Mouse (Mus musculus): ENCODE data around the gene Gm5129. TPM values are rescaled to one million over a fixed set of nuclear protein-coding genes. Genes with fewer than 3 reads are reported as not detected.
A peak's percentile ranks its signal among the peaks of the same experiment; 100 is the strongest.
"Not testable (repeated sequence)": the region's sequence is repeated elsewhere in the genome, so short reads cannot be mapped to it uniquely, and the experiment has no call there.

The Gm5129 gene
- polyA plus RNA-seq (2014; fragmentation: Nextera tagmentation; extraction: Ambion mirVana) = not detected in 2 replicates

- no peaks in the 10 kb centered on the region for H3K9me3 ChIP-seq (ENCODE audit: control insufficient read depth, low read length)
- peak within 1 kb of the TSS; percentile 89 for H3K27ac ChIP-seq (ENCODE audit: low read depth, low read length)
- H3K9ac ChIP-seq (ENCODE audit: low read length) = peak within 1 kb of the TSS; percentile 95
- peaks cover 8% of the 10 kb centered on the region; the same call in 1 of the 2 replicates for H3K4me1 ChIP-seq (replicated peaks; ENCODE audit: control insufficient read depth, insufficient read depth, low read length)
- ATAC-seq (replicated peaks; ENCODE audit: low FRiP score) = peak; percentile 95
- H3K36me3 ChIP-seq (ENCODE audit: control insufficient read depth, insufficient read depth, low read length) = no peaks in the 10 kb centered on the region
- peak within 1 kb of the TSS; percentile 92 for H3K4me3 ChIP-seq (ENCODE audit: low read depth, low read length)
- H3K4me2 ChIP-seq (ENCODE audit: low read depth, low read length, severe bottlenecking) = peak within 1 kb of the TSS; percentile 72
- under 1% methylated on average over 46 of the region's 46 CpGs for WGBS
- H3K27me3 ChIP-seq (ENCODE audit: control insufficient read depth, insufficient read depth, low read length) = no peaks in the 10 kb centered on the region
- DNase-seq (ENCODE audit: low spot score) = peak; percentile 95
These were observed at the start of gene Gm5129, which contains the start of gene Dnajb6 for GRCm38 (mm10) chr5:29735557-29736061. Gene Gm5129 (minus strand): TSS chr5:29735936. Gene Dnajb6 (plus strand): TSS chr5:29735688.

GRCm38 (mm10) chr5:29784906-29785305 lies 49.2 kb upstream of the Gm5129 start:
- not testable (repeated sequence) for H3K36me3 ChIP-seq (ENCODE audit: control insufficient read depth, insufficient read depth, low read length); H3K9me3 ChIP-seq (ENCODE audit: control insufficient read depth, low read length); H3K4me1 ChIP-seq (replicated peaks; ENCODE audit: control insufficient read depth, insufficient read depth, low read length); H3K9ac ChIP-seq (ENCODE audit: low read length); ATAC-seq (replicated peaks; ENCODE audit: low FRiP score); H3K27me3 ChIP-seq (ENCODE audit: control insufficient read depth, insufficient read depth, low read length); H3K4me3 ChIP-seq (ENCODE audit: low read depth, low read length); DNase-seq (ENCODE audit: low spot score); H3K27ac ChIP-seq (ENCODE audit: low read depth, low read length); H3K4me2 ChIP-seq (ENCODE audit: low read depth, low read length, severe bottlenecking)
- WGBS = 100% methylated on average over 9 of the region's 13 CpGs

GRCm38 (mm10) chr5:29782261-29782660 lies 46.5 kb upstream of the Gm5129 start:
- H3K27ac ChIP-seq (ENCODE audit: low read depth, low read length) = no peak overlapping the region
- H3K4me3 ChIP-seq (ENCODE audit: low read depth, low read length) = no peak overlapping the region
- H3K9ac ChIP-seq (ENCODE audit: low read length) = no peak overlapping the region
- no peaks in the 10 kb centered on the region for H3K27me3 ChIP-seq (ENCODE audit: control insufficient read depth, insufficient read depth, low read length)
- no peaks in the 10 kb centered on the region for H3K9me3 ChIP-seq (ENCODE audit: control insufficient read depth, low read length)
- DNase-seq (ENCODE audit: low spot score) = no peak
- 93% methylated on average over 3 of the region's 3 CpGs for WGBS
- H3K4me2 ChIP-seq (ENCODE audit: low read depth, low read length, severe bottlenecking) = no peak overlapping the region
- H3K4me1 ChIP-seq (replicated peaks; ENCODE audit: control insufficient read depth, insufficient read depth, low read length) = no peaks in the 10 kb centered on the region
- H3K36me3 ChIP-seq (ENCODE audit: control insufficient read depth, insufficient read depth, low read length) = no peaks in the 10 kb centered on the region; the same call in 1 of the 2 replicates
- no peak for ATAC-seq (replicated peaks; ENCODE audit: low FRiP score)

GRCm38 (mm10) chr5:29779733-29780132 lies 44.0 kb upstream of the Gm5129 start:
- not testable (repeated sequence) for H3K4me2 ChIP-seq (ENCODE audit: low read depth, low read length, severe bottlenecking); H3K9me3 ChIP-seq (ENCODE audit: control insufficient read depth, low read length); H3K36me3 ChIP-seq (ENCODE audit: control insufficient read depth, insufficient read depth, low read length); H3K4me1 ChIP-seq (replicated peaks; ENCODE audit: control insufficient read depth, insufficient read depth, low read length); H3K9ac ChIP-seq (ENCODE audit: low read length); ATAC-seq (replicated peaks; ENCODE audit: low FRiP score); H3K27me3 ChIP-seq (ENCODE audit: control insufficient read depth, insufficient read depth, low read length); H3K4me3 ChIP-seq (ENCODE audit: low read depth, low read length); H3K27ac ChIP-seq (ENCODE audit: low read depth, low read length); DNase-seq (ENCODE audit: low spot score)
- over 99% methylated on average over 8 of the region's 9 CpGs for WGBS

- H3K27me3 ChIP-seq (ENCODE audit: control insufficient read depth, insufficient read depth, low read length) = no peaks in the 10 kb centered on the region
- no peak overlapping the region for H3K4me3 ChIP-seq (ENCODE audit: low read depth, low read length)
- H3K9me3 ChIP-seq (ENCODE audit: control insufficient read depth, low read length) = no peaks in the 10 kb centered on the region
- H3K36me3 ChIP-seq (ENCODE audit: control insufficient read depth, insufficient read depth, low read length) = no peaks in the 10 kb centered on the region; the same call in 1 of the 2 replicates
- no peak overlapping the region for H3K27ac ChIP-seq (ENCODE audit: low read depth, low read length)
- ATAC-seq (replicated peaks; ENCODE audit: low FRiP score) = no peak
- no peak overlapping the region for H3K4me2 ChIP-seq (ENCODE audit: low read depth, low read length, severe bottlenecking)
- DNase-seq (ENCODE audit: low spot score) = no peak
- H3K4me1 ChIP-seq (replicated peaks; ENCODE audit: control insufficient read depth, insufficient read depth, low read length) = no peaks in the 10 kb centered on the region
- 93% methylated on average over 6 of the region's 6 CpGs for WGBS
- no peak overlapping the region for H3K9ac ChIP-seq (ENCODE audit: low read length)
These were observed 42.3 kb upstream of the Gm5129 start for GRCm38 (mm10) chr5:29778029-29778428.

GRCm38 (mm10) chr5:29775437-29775836 lies 39.7 kb upstream of the Gm5129 start:
- no peak overlapping the region for H3K9ac ChIP-seq (ENCODE audit: low read length)
- no peak overlapping the region for H3K4me2 ChIP-seq (ENCODE audit: low read depth, low read length, severe bottlenecking)
- no peaks in the 10 kb centered on the region for H3K27me3 ChIP-seq (ENCODE audit: control insufficient read depth, insufficient read depth, low read length)
- H3K27ac ChIP-seq (ENCODE audit: low read depth, low read length) = no peak overlapping the region
- ATAC-seq (replicated peaks; ENCODE audit: low FRiP score) (no peak), DNase-seq (ENCODE audit: low spot score) (no peak)
- WGBS = 89% methylated on average over 5 of the region's 5 CpGs
- H3K36me3 ChIP-seq (ENCODE audit: control insufficient read depth, insufficient read depth, low read length) = no peaks in the 10 kb centered on the region; the same call in 1 of the 2 replicates
- no peaks in the 10 kb centered on the region for H3K4me1 ChIP-seq (replicated peaks; ENCODE audit: control insufficient read depth, insufficient read depth, low read length)
- H3K4me3 ChIP-seq (ENCODE audit: low read depth, low read length) = no peak overlapping the region
- no peaks in the 10 kb centered on the region for H3K9me3 ChIP-seq (ENCODE audit: control insufficient read depth, low read length)

- no peak overlapping the region for H3K9ac ChIP-seq (ENCODE audit: low read length)
- ATAC-seq (replicated peaks; ENCODE audit: low FRiP score) (no peak), DNase-seq (ENCODE audit: low spot score) (no peak)
- no peaks in the 10 kb centered on the region for H3K4me1 ChIP-seq (replicated peaks; ENCODE audit: control insufficient read depth, insufficient read depth, low read length)
- WGBS = 90% methylated on average over 13 of the region's 13 CpGs
- no peak overlapping the region for H3K4me2 ChIP-seq (ENCODE audit: low read depth, low read length, severe bottlenecking)
- H3K27ac ChIP-seq (ENCODE audit: low read depth, low read length) = no peak overlapping the region
- H3K4me3 ChIP-seq (ENCODE audit: low read depth, low read length) = no peak overlapping the region
- no peaks in the 10 kb centered on the region; the same call in 1 of the 2 replicates for H3K36me3 ChIP-seq (ENCODE audit: control insufficient read depth, insufficient read depth, low read length)
- no peaks in the 10 kb centered on the region for H3K9me3 ChIP-seq (ENCODE audit: control insufficient read depth, low read length)
- no peaks in the 10 kb centered on the region for H3K27me3 ChIP-seq (ENCODE audit: control insufficient read depth, insufficient read depth, low read length)
These were observed 37.9 kb upstream of the Gm5129 start for GRCm38 (mm10) chr5:29773460-29774150.

GRCm38 (mm10) chr5:29772651-29773330 lies 37.1 kb upstream of the Gm5129 start:
- DNase-seq (ENCODE audit: low spot score) = no peak
- no peaks in the 10 kb centered on the region for H3K4me1 ChIP-seq (replicated peaks; ENCODE audit: control insufficient read depth, insufficient read depth, low read length)
- WGBS = 92% methylated on average over 4 of the region's 4 CpGs

More at GRCm38 (mm10) chr5:29772651-29773330, 37.1 kb upstream of the Gm5129 start:
- Histone ChIP-seq H3K4me3 (ENCODE audit: low read depth, low read length) (no peak overlapping the region), H3K4me2 (ENCODE audit: low read depth, low read length, severe bottlenecking) (no peak overlapping the region), H3K36me3 (ENCODE audit: control insufficient read depth, insufficient read depth, low read length) (no peaks in the 10 kb centered on the region), H3K27me3 (ENCODE audit: control insufficient read depth, insufficient read depth, low read length) (no peaks in the 10 kb centered on the region), H3K9ac (ENCODE audit: low read length) (no peak overlapping the region), H3K9me3 (ENCODE audit: control insufficient read depth, low read length) (no peaks in the 10 kb centered on the region), H3K27ac (ENCODE audit: low read depth, low read length) (no peak overlapping the region)
- no peak for ATAC-seq (replicated peaks; ENCODE audit: low FRiP score)
